Mouse (Mus musculus) ES-CJ7 (cell line): ENCODE measurements around the gene Uspl1.
"Not testable (repeated sequence)": the region's sequence is repeated elsewhere in the genome, so short reads cannot be mapped to it uniquely, and the experiment has no call there.

ENCODE experiments used
- DNase-seq: peaks from one replicate; pipeline ENCODE4 v3.0.0; 2011; ENCODE audit warnings: low read depth, low spot score

Uspl1 gene

DNA sequence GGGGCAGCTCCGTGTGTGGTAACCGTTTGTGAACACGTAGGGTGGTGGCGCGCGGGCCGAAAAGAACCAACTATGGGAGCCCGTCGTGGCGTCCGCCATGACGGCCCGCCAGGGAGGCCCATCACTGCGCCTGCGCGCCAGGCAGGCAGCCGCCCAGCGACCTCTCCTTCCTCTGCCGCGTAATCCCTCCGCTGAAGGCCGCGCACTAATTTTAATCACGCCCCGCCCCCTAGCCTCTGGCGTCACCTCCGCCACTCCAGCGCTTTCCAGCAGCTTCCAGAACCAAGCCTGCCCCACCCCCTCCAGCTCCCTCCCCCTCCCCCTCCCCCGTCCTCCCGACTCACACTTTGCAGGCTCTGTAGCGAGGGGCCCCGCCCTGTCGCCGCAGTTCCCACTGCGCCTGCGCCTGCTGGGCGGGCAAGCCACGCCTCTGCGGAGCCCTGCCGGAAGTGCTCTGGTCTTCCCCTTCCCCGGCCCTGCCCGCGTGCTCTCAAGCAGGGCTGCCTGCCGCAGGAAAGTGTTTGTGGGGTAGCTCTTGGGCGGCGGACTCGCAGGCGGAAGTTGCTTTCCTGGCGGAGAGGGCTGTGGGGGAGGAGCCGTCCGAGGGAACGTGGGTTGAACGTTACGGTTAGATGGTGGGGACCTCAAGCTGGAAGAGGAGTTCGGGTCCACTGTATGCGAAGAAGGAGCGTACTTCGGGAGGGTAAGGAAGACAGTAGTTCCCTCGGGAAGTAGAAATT lies at the start of gene Uspl1, which contains the start of gene Hmgb1:
Gene Uspl1 (plus strand): TSS at position 247 of the 740 bp plus-strand sequence.
Gene Hmgb1 (minus strand): TSS at position 386 of the 740 bp plus-strand sequence.
- peak; percentile 99 for DNase-seq

DNA sequence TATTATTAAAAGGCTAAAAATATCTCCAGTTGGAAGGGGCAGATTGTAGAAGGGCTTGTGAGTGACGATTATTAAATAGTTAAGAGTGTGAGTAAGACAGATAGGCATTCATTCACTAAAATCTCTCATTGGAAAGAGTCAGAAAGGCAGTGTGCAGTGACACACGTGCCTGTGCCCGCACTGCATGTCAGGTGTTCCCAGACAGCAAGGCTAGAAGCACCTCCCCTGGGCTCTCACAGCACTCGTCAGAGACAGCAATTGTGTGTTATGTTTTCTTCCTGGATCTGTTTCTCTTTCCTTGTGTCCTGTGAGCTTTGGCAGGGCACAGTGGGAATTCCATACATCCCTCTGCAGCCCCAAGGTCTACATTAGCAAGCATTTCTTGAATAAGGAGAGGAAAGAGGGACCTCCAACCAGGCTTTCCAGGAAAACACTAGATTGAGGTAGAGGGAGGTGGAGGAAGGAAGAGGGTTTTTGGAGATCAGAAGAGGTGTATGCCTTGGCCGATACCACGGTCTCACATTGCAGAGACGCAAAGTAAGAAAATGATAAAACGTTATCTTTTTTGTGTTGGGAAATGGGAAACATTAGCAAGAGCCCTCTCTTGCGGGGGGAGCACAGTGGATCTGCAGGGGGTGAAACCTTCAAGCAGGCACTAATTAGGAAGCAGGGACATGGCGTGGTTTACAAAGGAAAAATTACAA lies 49.2 kb upstream of the Uspl1 start:
- DNase-seq, result no peak

- DNase-seq, result no peak
Observed at GRCm38 (mm10) chr5:149135455-149136354, 48.4 kb upstream of the Uspl1 start.

DNA sequence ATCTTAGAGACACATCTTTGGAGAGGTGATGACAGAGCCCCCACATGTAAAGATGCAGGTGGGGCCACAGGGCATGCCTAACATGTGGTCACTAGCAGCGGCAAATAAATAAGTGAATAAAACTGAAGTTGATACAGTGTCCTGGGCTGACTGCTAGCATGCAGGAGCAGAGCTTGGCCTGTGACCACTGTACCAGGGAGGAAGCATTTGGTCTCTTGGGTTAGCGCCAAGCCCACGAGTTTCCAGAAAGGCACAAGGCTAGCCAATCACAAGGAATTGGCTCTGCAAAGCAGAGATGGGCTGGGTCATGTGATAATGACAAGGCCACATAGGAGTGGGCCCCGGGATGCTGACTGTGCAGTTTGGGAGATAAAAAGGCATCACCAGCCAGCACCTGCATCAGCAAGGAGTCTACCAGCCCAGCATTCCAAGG lies 47.2 kb upstream of the Uspl1 start:
- DNase-seq, result no peak

DNA sequence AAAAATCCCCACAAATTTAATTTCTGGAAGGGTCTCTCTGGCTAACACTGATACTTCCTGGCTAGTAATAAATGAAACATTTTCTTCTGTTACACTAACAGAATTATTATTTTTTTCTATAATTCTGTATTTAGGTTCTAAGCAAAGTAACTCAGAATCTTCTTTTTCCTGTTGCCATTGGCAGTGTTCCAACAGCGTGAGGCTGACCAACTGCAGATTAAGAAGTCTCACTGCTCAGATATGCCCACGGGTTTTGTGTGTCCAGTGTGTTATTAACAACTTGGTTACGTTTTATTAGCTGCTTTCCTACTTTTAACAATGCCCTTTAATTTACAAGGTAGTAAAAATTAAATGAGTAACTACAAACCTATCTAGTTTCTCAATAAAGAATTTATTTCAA lies 46.7 kb upstream of the Uspl1 start:
- DNase-seq, result no peak

DNA sequence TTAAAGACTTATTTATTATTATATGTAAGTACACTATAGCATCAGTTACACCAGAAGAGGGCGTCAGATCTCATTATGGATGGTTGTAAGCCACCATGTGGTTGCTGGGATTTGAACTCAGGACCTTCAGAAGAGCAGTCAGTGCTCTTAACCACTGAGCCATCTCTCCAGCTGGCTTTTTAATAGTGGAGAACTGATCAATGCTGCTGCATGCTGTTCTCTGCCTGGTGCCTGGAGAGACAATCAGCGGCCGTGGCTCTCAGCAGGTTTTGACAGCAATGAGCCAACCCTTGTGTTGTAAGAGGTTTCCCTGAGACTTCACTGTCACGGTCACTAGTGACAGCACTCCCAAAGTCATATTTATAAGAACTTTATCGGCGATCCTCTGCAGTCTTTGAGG lies 46.1 kb upstream of the Uspl1 start:
- not testable (repeated sequence) for DNase-seq

DNA sequence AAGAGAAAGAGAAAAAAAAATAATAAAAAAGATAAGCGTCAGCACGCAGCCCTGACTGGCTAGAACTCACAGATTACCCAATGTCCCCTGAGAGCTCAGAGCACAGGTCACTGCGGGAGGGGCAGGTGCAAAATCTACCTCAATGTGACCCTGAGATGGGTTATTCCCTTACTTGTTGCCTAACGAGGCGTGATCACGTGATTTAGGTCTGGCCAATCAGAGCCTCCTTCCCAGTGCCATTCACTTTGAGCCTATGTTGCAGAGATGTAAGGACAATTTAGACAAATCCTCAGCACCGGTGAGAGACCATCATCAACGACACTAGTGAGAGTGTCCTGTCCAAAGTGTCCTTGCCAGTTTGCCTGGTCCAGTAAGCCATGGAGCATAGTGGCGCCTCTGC lies 43.8 kb upstream of the Uspl1 start:
- DNase-seq, result peak; percentile 78

DNA sequence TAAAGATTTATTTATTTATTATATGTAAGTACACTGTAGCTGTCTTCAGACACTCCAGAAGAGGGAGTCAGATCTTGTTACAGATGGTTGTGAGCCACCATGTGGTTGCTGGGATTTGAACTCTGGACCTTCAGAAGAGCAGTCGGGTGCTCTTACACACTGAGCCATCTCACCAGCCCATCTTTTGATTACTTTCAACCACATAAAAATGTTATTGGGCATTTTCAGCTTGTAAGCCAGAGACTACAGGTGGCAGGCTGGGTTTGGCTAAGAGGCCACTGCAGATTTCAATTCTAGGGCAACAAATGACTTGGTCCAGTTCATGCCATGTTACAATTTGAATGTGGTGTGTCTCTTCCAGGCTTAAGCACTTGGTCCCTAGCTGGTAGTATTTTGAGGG lies 43.0 kb upstream of the Uspl1 start:
- not testable (repeated sequence) for DNase-seq

DNA sequence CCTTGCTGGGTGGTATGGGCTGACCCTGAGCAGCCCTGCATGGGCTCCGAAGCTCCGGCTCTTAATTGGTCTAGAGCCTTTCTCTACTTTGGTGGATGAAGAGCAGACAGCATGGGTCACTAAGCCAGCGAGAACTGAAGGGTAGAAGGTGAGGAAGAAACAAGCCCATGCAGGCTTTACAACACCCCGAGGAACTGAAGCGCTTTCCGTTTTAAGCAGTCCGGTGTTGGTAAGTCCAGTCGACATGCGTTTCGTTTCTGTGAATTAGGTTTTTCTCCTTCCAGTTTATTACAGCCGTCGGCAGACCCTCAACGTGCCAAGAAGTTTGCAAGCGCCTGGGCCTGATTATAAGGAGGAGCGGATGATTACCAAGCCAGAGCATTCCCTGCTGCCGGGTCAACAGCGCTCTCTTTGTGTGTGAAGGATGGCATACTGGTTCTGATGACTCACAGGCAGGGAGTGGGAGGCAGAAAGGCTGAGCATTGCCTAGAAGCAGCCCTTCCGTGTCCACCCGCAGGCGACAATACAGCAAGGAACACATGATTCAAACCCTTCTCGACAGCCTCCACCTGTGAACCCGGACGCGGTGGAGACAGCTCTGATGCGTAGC lies 40.3 kb upstream of the Uspl1 start:
- DNase-seq, result no peak

DNA sequence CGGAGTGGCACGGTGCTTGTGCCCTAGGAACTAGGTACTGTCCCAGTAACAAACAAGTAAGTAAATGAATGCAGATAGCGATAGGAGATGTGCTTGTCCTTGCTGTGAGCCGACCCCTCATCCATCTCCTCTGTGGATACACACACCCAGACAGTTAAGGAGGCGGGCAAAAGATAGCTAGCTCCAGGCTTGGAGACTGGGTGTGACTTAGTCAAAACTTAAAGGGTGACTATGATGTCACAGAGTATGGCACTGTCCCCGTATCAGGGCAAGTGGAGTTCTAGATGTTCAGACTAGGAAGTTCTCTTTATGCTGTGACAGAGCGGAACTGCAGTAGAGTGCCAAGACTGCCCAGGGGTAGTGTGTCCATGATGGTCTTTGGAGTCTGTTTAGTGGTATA lies 37.5 kb upstream of the Uspl1 start:
- no peak for DNase-seq

GRCm38 (mm10) chr5:149147386-149148000 lies 36.7 kb upstream of the Uspl1 start:
- no peak for DNase-seq

DNA sequence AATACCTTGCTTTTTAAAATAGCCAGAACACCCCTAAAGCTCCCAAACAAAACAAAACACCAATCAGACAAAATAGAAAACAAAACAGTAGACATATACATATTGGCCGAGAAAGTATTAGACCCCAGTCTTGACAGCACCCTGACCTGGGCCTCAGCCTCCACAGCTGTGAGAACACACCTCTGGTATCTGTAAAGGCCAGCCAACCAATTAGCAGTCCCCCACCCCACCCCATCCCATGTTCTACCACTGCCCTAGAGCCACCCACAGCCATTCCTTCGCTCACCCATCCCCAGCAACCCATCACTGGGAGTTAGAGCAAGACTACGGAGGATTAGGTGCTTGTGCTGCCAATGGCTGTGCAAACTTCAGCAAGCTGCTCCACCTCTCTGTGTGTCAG lies 33.3 kb upstream of the Uspl1 start:
- DNase-seq, result no peak

DNA sequence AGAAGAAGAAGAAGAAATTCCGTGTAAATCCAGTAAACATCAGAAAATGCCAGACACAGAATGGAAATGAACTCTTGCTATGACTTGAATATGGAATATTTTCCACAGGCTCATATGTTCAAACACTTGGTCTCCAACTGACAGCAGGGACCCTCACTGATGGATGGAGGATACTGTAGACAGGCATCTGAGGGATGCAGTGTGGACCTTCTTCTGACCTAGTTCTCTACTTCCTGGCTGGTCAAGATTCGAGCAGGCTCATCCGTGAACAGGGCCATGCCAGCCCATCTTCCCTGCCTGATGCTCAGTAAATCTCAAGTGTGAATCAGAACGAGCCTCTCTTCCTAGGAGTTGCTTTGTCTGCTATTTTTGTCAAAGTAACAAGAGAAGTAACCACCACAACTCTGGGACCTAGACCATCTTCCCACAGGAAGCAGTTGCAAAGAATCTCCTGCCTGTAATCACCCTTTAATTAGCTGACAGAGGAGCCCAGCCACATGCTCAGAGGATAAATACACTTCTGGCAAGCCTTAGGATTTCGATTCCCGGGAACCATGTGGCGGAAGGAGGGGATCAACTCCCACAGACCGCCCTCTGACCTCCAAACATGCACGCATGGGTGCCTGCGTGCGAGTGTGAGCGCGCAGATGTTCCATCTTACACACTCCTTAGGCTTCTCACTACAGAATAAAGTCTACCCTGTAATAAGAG lies 31.9 kb upstream of the Uspl1 start:
- DNase-seq, result no peak

- no peak for DNase-seq
Observed at GRCm38 (mm10) chr5:149152774-149153155, 31.4 kb upstream of the Uspl1 start.

DNA sequence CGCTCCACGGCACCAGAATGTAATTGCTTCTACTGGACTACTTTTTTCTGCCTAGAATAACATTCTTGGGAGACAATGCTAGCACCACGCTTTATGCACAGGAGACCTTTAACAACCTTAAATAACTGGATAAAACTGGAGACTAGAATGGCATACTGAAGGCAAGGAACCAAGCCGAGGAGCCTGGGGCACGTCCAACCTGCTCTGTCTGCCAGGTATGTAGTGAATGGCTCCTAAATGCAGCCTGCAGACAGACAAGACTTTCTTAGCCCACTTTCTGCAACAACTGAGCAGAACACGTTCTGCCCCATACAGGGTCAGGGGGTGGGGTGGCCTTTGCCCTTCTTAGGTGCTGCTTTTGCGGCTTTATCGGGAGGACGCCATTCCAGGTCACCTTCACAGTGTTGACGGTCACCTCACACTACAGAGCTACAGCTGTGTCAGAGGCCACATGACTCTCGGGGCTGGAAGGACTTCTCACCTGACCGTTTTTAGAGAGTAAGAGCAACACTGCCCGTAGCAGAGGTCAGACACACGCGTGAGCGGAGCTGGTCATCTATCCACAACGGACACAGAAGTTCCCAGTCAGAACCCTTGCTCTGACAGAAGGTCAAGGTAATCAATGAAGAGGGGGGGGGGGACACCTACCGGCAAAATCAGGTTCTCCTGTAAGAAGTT lies 27.1 kb upstream of the Uspl1 start:
- no peak for DNase-seq

GRCm38 (mm10) chr5:149159021-149159420 lies 25.1 kb upstream of the Uspl1 start:
- DNase-seq, result no peak

DNA sequence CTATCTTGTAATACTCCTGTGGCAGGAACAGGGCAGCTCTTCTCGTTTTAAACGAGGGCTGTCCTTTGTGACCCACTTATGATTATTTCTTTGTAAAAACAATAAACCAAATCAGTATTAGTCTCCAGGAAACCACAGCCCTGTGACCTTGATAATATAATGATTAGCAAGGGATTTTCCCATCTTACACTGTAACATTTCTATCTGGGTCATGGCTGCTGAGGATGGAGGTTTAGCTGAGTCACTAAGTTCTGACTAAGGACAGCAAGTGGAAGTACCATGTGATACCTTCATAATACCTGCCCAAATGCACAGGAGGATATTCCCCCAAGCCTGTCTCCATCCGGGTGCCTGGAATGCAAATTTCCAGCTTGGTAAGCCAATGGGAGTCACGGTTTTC lies 23.7 kb upstream of the Uspl1 start:
- no peak for DNase-seq

GRCm38 (mm10) chr5:149162890-149163289 lies 21.3 kb upstream of the Uspl1 start:
- no peak for DNase-seq

DNA sequence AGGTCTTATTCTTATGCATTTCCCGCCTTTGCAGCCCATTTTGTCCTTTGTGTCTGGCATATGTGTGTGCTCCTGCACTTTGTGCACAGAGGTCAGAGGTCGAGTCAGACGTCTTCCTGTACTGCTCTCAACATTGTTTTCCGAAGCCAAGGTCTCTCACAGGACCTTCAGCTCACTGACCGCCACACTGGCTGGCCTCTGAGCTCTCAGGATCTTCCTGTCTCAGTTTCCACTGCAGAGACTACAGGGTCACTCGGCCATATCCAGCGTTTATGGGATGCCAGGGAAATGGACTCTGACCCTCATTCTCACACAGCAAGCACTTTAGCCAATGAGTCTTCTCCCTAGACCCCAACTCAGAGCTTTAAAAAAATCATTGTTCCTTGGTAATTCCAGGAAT lies 19.3 kb upstream of the Uspl1 start:
- DNase-seq, result no peak

- no peak for DNase-seq
Observed at GRCm38 (mm10) chr5:149166011-149166410, 18.1 kb upstream of the Uspl1 start.
